Comparison of ENCODE assay signal across 13 mouse cellular contexts in the genomic region with DNA sequence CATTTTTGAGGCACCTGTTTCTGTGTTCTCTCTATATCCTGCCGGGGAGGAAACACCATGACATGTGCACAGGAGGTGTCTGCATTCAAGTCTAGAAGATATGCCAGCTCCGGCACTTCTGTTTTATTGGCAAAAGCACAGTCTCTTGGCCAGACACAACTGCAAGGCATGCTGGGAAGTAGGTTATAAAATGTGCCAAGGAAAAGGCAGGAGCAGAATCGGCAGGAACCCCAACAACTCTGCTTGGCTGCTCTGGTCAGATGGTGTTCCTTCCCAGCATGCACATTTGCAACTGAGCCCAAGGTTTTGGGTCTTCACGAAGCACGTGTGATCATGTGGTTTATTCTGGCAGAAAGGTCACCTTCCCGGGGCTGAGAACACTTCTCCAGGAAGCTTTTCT.
A peak's percentile ranks its signal among the peaks of the same experiment; 100 is the strongest.
DNase-seq lines count a peak whose midpoint lies in the region; ATAC-seq and TF ChIP-seq lines count a peak whose summit lies in the region.
"Had no signal": no experiment of that assay in that cellular context is flagged by ENCODE, and none has a peak within 500 bp of the region (broad histone marks: within the 10 kb centered on the region; RNA-seq: fewer than 3 reads in every experiment).

No protein-coding gene starts in this region.

- H3K4me3 ChIP-seq in forebrain, embryonic 13.5 days = no peak overlapping the region
- no peak overlapping the region for H3K4me3 ChIP-seq in forebrain, embryonic 10.5 days
- H3K4me3 ChIP-seq in left cerebral cortex, adult 2 months = no peak overlapping the region
- H3K4me3 ChIP-seq in liver, postnatal 0 days (ENCODE audit: low read depth, low read length) = no peak overlapping the region
- H3K4me3 ChIP-seq: embryonic facial prominence, embryonic 12.5 days; neural tube, embryonic 13.5 days had no signal

- ATAC-seq in forebrain, embryonic 13.5 days = peak; percentile 39
- no peak for ATAC-seq in liver, postnatal 0 days

- H3K27me3 ChIP-seq in forebrain, embryonic 13.5 days = no peaks in the 10 kb centered on the region
- no peaks in the 10 kb centered on the region for H3K27me3 ChIP-seq in forebrain, embryonic 10.5 days (ENCODE audit: poor library complexity, severe bottlenecking)
- H3K27me3 ChIP-seq in liver, postnatal 0 days (ENCODE audit: insufficient read depth, low read length) = no peaks in the 10 kb centered on the region
- H3K27me3 ChIP-seq: embryonic facial prominence, embryonic 12.5 days; neural tube, embryonic 13.5 days had no signal

- no peak for TF ChIP-seq POLR2A in brain, embryonic 14.5 days (IDR thresholded peaks at IDR 0.05; ENCODE audit: borderline replicate concordance, extremely low read depth, insufficient read depth, insufficient read length, poor library complexity, severe bottlenecking)

- 0 out of 2 replicates have a peak overlapping the region, but pooled peaks have one; percentile 14 for H3K27ac ChIP-seq in forebrain, embryonic 13.5 days
- no peak overlapping the region for H3K27ac ChIP-seq in forebrain, embryonic 10.5 days
- no peak overlapping the region for H3K27ac ChIP-seq in left cerebral cortex, adult 2 months
- H3K27ac ChIP-seq in liver, postnatal 0 days (ENCODE audit: low read depth) = no peak overlapping the region
- H3K27ac ChIP-seq: embryonic facial prominence, embryonic 12.5 days; neural tube, embryonic 13.5 days had no signal

- TF ChIP-seq EP300 in liver, postnatal 0 days (IDR thresholded peaks at IDR 0.05; ENCODE audit: low read depth) = no peak

- H3K4me2 ChIP-seq in forebrain, embryonic 13.5 days = no peak overlapping the region
- H3K4me2 ChIP-seq in liver, postnatal 0 days (ENCODE audit: low read depth, low read length) = no peak overlapping the region
- H3K4me2 ChIP-seq: embryonic facial prominence, embryonic 12.5 days; neural tube, embryonic 13.5 days had no signal

- 76% methylated on average over 6 of the region's 6 CpGs for WGBS in forebrain, embryonic 13.5 days
- 92% methylated on average over 6 of the region's 6 CpGs for WGBS in forebrain, embryonic 10.5 days
- 66% methylated on average over 6 of the region's 6 CpGs for WGBS in liver, postnatal 0 days (ENCODE audit: insufficient replicate concordance)

- no peaks in the 10 kb centered on the region for H3K36me3 ChIP-seq in forebrain, embryonic 13.5 days (ENCODE audit: poor library complexity, severe bottlenecking)
- H3K36me3 ChIP-seq in forebrain, embryonic 10.5 days (replicated peaks) = peaks cover 4% of the 10 kb centered on the region; the same call in 1 of the 2 replicates
- H3K36me3 ChIP-seq in liver, postnatal 0 days (replicated peaks; ENCODE audit: insufficient read depth, low read length) = no peaks in the 10 kb centered on the region
- H3K36me3 ChIP-seq: embryonic facial prominence, embryonic 12.5 days; neural tube, embryonic 13.5 days had no signal

- H3K9me3 ChIP-seq in forebrain, embryonic 13.5 days (replicated peaks) = no peaks in the 10 kb centered on the region
- no peaks in the 10 kb centered on the region for H3K9me3 ChIP-seq in forebrain, embryonic 10.5 days
- no peaks in the 10 kb centered on the region for H3K9me3 ChIP-seq in liver, postnatal 0 days (ENCODE audit: low read length)
- H3K9me3 ChIP-seq: embryonic facial prominence, embryonic 12.5 days; neural tube, embryonic 13.5 days had no signal

- intact Hi-C loops in left cerebral cortex, postnatal 36 days (cut with DNase I) = no loop called here
- intact Hi-C loops in left cerebral cortex, adult 2 months (cut with DNase I) = loop anchor here (5.0 kb wide), 1 partner anchor 309 kb away; no protein-coding TSS in a partner anchor

- DNase-seq in forebrain, embryonic 10.5 days (ENCODE audit: extremely low spot score, low spot score) = no peak
- DNase-seq in kidney, adult 11 months = peak; percentile 40
- DNase-seq in kidney, postnatal 14 days = no peak
- peak; percentile 31 to 33 for DNase-seq in left cerebral cortex, postnatal 36 days (ENCODE audit: low spot score in 2 of 2)
- DNase-seq in left cerebral cortex, adult 2 months (ENCODE audit: extremely low spot score in 1 of 2, low spot score in 2 of 2) = no peak
- peak; percentile 77 for DNase-seq in brain, embryonic 14.5 days (ENCODE audit: low read depth)
- no peak for DNase-seq in liver, postnatal 0 days
- DNase-seq: B cell, adult 2 months; gastrocnemius, postnatal 25 days; lung, adult 18-20 months had no signal

- peaks cover 46% of the 10 kb centered on the region for H3K4me1 ChIP-seq in forebrain, embryonic 13.5 days
- H3K4me1 ChIP-seq in forebrain, embryonic 10.5 days = peaks cover 9% of the 10 kb centered on the region
- H3K4me1 ChIP-seq in liver, postnatal 0 days (ENCODE audit: insufficient read depth) = no peaks in the 10 kb centered on the region
- H3K4me1 ChIP-seq: embryonic facial prominence, embryonic 12.5 days; neural tube, embryonic 13.5 days had no signal

- H3K9ac ChIP-seq in forebrain, embryonic 13.5 days = no peak overlapping the region
- no peak overlapping the region for H3K9ac ChIP-seq in liver, postnatal 0 days (replicated peaks)
- H3K9ac ChIP-seq: embryonic facial prominence, embryonic 12.5 days; neural tube, embryonic 13.5 days had no signal

- no peak for TF ChIP-seq CTCF in left cerebral cortex, adult 2 months (IDR thresholded peaks at IDR 0.05)
- no peak for TF ChIP-seq CTCF in brain, embryonic 14.5 days (IDR thresholded peaks at IDR 0.05; ENCODE audit: borderline replicate concordance, extremely low read depth, insufficient read depth, insufficient read length)
- TF ChIP-seq CTCF in liver, postnatal 0 days (IDR thresholded peaks at IDR 0.05; ENCODE audit: low read depth) = no peak

Comparison
In these comparisons a context has a peak if more than half of its experiments do, and no peak if none do; other contexts are left out.
1. DNase-seq: peak in kidney, adult 11 months (single experiment), left cerebral cortex, postnatal 36 days (2 of 2) and brain, embryonic 14.5 days (single experiment); none in forebrain, embryonic 10.5 days (single experiment), kidney, postnatal 14 days (single experiment), left cerebral cortex, adult 2 months (0 of 2) and liver, postnatal 0 days (single experiment).